Mouse (Mus musculus) A20 (cell line): Measurements from ENCODE around the gene Dclk1.

Experiments
- DNase-seq: peaks from one replicate; pipeline ENCODE4 v3.0.0-alpha.2; 2011; ENCODE audit warnings: low read depth, low spot score

The Dclk1 gene

DNA sequence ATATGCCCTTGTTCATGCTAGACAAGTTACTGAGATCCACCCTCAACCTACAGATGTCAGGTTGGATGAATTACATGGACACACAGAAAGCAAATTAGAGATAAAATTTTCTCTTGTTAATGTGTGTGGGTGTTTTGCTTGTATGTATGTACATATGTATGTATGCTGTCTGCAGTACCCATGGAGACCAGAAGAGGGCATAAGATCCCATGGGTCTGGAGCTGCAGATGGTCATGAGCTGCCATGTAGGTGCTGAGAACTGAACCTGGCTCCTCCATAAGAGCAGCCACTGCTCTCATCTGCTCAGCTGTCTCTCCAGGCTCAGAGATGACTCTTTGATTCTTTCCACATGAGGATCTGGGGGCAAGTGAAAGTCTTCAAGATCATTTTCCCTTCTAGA, 89.5 kb downstream of the Dclk1 start:
- DNase-seq: peak; percentile 20

DNA sequence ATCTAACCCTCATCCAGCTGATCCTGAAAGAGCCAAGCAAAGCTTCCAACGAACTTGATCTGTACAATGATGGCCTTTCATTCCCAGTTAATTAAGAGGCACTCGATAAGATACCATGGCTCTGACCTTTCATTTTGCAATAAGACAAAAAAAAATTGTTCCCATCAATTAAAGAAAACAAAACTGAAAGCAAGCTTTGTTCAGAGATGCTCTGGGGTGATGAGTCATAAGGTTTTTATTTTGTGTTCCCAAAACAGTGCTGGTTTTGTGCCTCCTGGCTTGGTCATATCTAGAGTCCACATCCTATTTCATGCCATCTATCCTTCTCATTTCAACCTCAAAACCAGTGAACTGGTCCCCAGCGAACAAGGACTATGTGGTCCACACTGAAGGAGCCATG, 91.3 kb downstream of the Dclk1 start:
- no peak for DNase-seq

DNA sequence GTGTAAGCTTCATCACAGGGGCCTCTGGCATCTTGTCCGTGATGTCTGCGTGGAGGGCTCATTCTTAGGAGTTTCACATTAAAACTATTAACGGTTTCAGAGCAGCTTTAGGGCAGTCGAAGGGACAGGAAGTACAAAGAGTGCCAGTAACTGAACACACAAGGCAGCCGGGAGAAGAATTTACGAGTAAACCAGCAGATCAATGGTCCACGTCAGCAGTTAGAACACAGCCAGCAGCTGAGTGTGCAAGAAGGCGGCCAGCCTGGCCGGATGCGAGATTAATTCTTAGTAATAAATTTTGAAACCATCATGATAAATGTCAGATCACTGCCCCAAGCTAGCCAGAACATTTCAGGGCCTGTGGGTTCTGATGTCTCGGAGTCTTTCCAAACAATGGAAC, 94.7 kb downstream of the Dclk1 start:
- no peak for DNase-seq

DNA sequence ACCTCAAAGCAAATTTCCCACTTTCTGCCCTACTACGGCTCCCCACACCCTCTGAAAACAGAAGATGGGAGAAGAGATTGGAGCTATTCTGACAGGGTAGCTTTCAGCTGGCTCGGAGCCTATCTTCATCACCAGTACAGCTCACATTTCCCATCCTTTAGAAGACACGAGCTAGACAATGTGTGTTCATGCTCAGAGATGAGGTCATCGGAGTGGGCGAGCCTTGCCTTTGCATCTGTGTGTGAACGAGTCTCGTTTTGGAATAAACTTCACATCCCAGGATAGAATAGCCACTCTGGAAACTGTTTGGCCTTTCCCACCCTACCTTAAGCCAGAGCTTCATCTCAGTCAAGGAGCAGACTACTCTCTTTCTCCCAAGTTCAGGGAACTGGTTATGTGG, 95.5 kb downstream of the Dclk1 start:
- DNase-seq: no peak

DNA sequence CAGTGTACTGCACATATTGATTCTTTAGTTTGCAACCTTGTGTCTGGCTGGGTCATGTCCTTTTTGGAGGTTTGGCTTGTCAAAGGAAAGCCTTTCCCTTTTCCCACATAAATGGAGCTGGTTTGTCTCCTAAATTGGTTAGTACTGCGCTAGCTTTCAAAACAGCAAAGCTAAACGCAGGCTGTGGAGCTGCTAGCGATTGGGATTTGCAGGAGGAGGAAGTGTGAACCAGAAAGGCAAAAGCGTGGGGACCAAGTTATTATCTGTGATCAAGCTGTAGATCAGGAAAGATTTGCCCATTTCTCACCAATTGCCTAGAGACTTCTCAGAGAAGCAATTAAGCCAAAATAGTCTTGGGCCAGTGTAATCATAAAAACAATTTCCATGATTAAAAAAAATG, 100.3 kb downstream of the Dclk1 start:
- DNase-seq: no peak

DNA sequence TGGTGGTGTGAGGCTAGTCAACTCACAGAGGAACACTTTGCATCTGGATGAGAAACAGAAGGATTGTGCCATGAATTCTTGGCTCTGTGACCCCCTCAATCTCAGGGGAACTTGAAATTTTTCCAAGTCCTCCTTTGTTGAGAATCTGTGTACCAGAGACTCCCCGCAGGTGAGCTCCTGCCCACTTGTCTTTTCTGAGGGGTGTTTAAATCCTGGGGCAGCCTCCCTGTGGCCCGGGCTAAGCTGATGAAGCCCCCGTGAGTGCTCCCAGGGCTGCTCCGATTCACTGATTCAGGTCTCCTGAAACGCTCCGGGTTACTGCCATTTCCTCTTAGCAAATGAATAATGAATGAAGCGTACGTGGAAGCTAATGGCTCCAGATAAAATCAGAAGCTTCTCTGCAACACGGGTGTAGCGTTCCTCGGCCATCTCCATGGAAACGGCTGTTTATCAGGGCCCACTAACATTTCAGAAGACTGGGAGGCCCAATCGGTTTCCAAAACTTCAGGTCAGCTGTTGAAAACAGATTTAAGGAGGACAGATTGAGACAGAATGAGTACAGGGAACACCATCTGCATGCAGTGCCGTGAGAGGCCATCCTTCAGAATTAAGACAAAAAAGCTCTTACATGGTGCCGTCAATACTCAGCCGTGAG, 105.3 kb downstream of the Dclk1 start:
- DNase-seq: no peak

DNA sequence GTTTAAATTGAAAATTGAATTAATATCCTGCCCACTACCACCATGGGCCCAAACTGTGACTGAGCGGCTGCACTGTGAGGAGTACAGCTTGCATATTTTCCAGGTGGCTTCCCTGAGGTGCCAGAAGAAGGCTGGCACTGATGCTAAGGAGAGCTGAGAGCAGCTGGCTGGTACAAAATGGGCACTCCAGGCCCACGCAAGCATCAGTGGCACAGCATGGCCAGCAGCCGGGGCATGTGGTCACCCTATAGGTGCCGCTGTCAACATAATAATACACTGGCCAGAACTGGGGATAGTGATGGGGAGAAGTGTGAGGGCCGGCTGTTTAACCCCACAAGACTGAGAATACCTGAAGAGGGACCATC, 105.8 kb downstream of the Dclk1 start:
- no peak for DNase-seq

DNA sequence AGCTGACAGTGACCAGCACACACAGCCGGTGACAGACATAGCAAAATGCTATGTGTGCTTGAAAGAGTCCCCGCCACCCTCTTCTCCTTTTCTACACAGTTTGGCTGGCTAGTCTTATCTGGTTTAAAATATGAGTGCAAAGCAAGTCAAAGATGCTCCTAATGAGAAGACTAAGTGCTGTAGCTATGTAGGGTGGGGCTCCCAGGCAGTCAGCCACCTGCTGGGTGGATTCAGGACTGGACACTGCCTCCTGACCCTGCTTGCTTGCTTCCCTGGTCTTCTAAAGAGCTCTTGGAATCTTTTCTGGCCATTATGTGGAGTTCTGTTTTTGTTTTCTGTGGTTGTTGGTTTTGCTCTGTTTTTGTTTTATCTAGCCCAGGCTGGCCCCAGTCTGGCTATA, 108.0 kb downstream of the Dclk1 start:
- no peak for DNase-seq

DNA sequence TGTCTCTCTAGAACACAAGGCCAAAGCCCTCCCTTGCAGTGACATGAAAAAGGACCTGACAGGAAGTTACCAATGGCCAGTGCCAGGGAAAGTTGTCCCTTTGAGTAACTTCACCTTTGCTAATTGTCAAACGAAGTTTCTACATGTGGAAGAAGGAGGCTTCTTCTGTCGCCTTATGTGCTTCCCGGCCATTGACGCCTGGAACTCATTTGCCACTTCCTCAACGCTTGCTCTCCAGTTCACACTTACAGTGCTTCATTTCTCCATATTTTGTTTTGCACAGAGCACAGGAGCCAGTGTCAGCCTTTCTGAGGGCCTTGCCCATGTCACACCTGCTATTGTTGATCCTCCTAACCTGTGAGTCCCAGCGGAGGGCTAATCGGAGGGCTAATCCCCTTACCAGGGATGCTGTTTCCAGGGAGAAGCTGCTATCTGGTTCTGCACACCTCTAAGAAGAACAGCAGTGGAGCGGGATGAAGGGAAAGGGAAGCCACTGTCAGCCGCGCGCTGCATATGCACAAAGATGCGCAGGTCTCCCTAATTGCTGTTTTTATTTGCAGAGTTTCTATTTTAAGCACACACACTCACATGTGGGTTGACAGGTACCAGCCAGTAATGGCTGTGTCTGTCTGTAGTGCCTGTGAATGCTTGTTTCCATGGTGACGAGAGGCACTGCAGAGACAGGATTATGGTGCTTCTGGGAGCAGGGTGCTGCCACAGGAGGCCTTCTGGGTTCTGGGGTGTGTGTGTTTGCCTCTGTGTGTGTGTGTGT, 109.3 kb downstream of the Dclk1 start:
- no peak for DNase-seq

DNA sequence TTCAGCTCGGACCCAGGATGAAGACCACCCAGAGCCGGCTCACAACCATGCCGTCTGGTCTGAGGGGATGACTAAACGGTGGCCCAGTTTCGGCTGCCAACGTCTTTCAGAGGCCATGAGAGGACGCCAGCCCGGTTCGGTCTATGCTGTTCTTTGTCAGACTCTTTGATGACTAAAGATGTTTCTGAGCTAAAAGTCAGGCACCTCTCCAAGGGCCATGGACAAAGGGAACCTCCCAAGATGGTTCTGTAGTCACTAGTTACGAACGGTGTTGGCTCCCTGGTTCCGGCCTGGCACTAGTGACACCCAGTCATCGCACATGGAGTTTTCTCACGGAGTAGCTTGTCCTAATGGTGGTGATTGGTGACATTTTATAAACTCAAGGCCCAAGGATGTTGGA, 110.4 kb downstream of the Dclk1 start:
- no peak for DNase-seq

DNA sequence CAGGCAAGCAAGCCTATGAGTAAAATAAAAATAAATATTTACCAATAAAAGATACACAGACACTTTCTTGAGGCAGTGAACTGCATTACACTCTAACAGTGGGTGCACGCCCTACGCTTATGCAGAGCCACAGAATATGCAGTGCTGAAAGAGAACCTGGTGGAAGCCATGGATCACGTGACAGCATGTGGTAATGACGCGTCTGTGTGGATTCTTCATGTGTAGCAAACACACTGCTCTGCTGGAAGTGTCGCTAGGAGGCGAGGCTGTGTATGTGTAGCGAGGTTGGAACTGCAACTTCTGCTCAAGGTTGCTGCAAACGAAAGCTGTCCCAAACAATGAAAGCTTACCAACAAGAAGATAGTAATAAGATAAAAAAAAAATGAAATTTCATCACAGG, 111.0 kb downstream of the Dclk1 start:
- DNase-seq: no peak

DNA sequence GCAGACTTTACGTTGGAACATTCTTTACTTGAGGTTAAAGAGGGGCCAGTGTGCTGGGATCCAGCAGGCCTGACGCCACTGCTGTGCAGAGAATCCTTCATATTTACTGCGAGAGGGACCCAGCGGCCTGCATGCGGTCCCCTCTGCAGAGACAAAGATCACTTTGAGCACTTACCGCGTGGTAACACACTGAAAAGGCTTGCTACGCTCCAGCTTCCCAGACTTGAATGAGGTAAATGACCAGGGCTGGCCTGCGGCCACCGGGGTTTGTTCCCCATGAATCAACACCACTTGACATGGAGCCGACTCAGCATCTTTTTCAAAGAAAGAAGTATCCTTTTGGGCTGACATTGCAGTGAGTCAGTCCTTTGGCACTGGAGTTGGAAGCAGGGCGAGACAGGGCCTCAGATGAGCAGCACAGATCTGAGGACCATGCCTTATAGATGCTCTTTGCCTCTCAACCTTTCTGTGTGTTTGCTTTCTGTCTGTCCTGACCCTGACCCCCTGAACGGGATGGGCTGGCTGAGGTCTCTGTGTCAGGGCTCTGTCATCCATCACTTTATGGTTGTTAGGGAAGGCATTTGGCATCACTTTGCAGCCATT, 111.8 kb downstream of the Dclk1 start:
- DNase-seq: peak; percentile 54

DNA sequence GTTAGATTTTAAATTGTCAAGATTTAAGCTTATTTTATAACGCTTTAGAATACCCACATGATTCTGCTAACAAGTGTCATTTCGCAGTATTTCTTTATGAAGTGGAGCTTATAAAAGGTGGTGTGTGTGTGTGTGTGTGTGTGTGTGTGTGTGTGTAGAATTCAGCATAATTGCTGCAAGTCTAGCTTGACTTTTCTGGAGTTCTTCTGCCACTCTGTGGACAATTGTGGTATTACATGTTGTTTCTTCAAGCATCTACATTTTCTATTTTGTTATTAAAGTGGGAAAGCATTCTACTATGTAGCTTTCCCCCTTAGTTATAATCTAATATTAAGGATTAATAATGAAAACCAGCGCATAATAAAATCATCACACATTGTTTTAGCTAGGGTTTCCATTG, 112.6 kb downstream of the Dclk1 start:
- DNase-seq: peak; percentile 77

DNA sequence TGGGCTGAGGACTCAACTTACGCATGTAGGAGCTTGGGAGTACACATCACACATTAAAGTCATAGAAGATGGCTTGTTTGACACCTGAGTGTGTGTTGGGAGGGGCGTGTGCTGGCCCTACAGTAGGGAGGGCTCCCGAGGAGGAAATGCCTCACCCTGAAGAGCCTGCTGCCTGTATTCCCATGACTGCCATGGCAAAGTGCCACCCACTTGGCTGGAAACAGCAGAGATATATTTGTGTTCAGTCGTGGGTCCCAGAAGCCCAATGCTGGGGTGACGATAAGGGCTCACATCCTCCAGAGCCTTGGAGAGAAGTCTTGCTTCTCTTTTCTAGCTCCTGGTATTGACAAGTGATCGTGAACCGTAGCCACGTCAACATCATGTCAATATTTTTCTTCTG, 116.3 kb downstream of the Dclk1 start:
- DNase-seq: no peak

DNA sequence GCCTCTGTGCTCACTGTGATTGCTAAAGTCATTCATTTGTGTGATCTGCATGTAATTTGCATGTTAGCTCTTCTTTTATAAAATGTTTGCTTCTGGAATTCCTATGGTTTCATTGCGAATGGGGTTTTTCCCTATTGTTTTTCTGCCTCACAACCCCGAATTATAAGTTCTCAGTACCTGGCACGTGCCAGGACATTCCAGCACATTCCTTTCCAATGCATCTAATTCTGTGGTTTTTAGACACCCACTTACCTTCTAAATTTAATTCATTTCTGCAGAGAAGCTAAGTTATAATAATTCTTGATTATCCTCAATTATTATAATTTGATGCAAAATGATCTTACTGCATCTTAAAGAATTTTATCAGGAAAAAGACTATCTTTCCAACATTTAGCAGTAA, 118.7 kb downstream of the Dclk1 start:
- no peak for DNase-seq

DNA sequence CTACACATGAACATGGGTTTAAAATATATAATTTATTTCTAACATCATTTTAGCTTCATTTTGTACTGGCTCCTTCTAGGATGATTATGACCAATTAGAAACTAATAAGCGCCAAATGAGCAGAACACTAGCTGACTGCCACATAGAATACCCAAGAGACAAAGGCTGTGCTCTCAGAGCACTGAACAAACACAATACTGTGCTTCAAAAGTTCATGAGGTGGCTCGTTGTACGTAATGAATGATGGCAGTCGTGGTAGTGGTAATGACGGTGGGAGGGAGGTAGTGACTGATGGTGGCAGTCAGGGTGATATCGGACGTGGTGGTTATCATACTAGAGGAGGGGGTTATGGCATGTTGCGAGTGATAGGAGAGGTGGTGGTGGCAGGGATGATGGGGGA, 125.0 kb downstream of the Dclk1 start:
- DNase-seq: no peak

DNA sequence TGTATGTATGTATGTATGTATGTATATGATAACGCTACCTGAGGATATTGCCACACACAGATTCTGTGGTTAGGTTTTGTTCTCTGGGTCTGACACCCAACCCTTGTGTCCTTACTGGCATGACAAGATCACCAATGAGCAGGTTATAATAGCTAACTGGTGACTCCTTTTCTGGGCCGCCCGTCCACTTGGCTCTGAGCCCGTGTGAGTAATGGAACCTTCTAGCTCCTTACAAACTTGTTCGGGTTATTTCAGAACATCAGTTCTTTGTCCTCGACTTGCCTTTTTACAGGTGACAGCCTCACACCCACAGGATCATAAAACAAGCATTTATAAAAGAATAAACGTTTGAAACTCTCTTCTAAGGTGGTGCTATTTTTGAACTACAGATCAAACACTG, 127.0 kb downstream of the Dclk1 start:
- no peak for DNase-seq

DNA sequence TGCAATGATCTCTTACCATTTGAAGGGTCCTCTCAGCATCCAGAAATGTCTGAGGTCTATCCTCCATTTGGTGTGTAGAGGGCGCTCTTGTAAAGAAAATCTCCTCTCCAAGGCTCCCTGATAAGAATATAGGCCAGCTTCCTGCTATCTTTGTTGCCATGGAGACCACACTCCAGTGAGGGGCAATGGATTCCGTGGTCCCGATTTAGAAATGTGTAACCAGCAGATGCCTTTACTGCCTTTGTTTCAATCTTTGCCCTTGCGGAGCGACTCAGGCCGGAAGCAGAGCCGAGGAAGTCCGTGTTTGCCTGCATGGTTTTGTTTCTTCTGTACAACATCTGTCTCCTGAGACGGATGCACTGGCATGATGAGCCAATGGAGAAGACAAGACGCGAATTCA, 131.5 kb downstream of the Dclk1 start:
- peak; percentile 12 for DNase-seq

DNA sequence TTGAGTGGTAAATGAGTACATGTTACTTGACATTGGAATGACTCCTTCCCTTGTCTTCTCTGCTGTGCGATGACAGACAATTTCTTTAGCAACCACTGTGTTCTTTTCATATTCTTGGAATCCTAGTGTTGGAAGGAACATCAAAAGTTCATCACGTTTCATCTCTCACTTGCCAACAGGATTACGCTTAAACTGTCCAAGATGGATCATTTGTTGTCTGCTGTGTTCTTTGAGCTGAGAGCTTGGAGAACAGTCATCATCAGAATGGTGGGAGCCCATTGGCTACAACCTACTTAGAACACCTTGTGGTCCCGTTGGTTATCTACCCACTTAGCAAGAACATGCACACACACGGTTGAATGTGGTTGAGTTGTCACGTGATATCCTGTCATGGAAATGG, 136.4 kb downstream of the Dclk1 start:
- no peak for DNase-seq

DNA sequence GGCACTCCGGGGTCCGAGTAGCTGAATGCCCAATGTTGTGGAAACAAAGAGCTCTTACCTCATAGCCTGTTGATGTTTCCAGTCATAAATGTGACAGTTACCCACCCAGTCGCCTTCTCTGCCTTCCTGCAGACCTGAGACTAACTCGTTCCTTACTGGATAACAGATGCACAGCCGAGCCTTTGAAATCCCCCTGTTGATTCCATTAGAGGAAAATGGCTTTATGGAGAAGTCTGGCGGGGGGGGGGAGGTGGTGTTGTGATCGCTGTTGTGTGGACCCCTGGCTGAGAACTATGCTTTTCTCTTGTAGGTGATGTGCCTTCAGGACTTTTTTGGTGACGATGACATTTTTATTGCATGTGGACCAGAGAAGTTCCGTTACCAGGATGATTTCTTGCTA, 138.3 kb downstream of the Dclk1 start:
- DNase-seq: no peak

DNA sequence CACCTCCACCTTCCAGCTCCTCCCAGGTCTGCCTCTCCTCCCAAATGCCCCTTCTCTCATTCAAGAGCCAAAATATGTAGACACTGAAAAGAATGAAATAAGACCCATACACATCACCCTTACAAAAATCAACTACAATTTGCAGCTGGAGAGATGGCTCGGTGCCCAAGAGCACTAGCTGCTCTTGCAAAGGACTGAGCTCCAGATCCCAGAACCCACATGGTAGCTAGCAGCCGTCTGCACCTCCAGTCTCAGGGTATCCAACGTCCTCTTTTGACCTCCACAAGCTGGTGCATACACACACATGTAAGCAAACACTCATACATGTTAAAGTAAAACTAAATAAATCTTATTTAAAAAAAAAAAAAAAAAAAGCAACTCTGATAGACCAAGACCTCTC, 150.4 kb downstream of the Dclk1 start:
- no peak for DNase-seq

DNA sequence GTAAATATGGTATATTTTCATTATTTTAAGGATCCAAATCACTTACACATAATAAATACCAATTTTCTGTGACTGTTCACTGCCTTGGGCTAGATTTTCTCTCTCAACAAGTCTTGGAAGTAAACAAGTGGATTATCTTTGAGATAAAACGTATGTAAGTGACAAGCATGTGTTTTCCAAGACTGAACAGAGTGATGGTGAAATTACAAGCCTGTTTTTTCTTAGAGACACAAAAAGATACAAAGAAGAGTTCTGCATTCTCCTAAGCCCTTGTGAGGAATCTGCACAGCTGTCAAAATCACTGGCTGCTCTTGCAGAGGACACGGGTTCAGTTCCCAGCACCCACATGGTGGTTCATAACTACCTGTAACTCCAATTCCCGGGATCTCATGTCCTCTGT, 151.4 kb downstream of the Dclk1 start:
- no peak for DNase-seq

DNA sequence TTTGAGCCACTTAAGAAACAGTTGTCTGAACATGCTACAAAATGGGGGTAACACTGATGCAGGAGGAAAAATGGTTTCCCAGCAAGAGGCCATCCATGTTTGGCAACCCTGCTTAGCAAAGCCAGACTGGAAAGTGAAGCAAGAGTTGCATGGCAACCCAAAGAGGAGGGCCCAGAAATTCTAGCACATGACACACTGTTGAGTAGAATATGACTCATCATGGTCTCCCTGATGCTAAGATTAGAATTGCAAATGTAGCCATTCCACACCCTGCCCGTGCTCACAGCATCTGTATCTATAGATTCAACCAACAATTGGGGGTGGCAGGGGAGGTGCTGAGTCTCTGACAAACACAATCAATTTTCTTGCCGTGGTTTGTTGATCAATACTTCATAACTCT, 154.6 kb downstream of the Dclk1 start:
- no peak for DNase-seq
